Mouse (Mus musculus) bone marrow macrophage, adult 2 months (primary cell): ENCODE results near the gene Hoxd13. TPM values are rescaled to one million over a fixed set of nuclear protein-coding genes. Genes with fewer than 3 reads are reported as not detected.

ENCODE experiments used
- H3K27ac ChIP-seq: 2 replicates; pipeline ENCODE4 v1.5.1; 2012; ENCODE audit warnings: low read depth, low read length; ENCODE audit not compliant: insufficient read depth
- H3K4me1 ChIP-seq: 2 replicates; pipeline ENCODE4 v1.6.1; 2012; ENCODE audit warnings: low read length; ENCODE audit not compliant: control insufficient read depth, insufficient read depth
- H3K4me3 ChIP-seq: 2 replicates; pipeline ENCODE4 v1.5.1; 2012; ENCODE audit warnings: mild to moderate bottlenecking, low read length, moderate library complexity; ENCODE audit not compliant: insufficient read depth
- CTCF ChIP-seq: IDR thresholded peaks from 2 replicates; pipeline ENCODE4 v1.5.1; 2012; ENCODE audit warnings: low read depth, mild to moderate bottlenecking, low read length, moderate library complexity
- POLR2A ChIP-seq: IDR thresholded peaks from 2 replicates; pipeline ENCODE4 v1.6.1; 2012; ENCODE audit warnings: mild to moderate bottlenecking, low read depth, low read length, borderline replicate concordance
- polyA plus RNA-seq: library from polyadenylated mRNA; stranded (reverse); fragments of >200 nt; gene quantifications from 2 replicates; pipeline ENCODE4 v1.2.4, GENCODE M21; 2012; ENCODE audit not compliant: missing spikeins, insufficient read depth, insufficient read length

Gene Hoxd13
- polyA plus RNA-seq, 1 experiment: not detected

DNA sequence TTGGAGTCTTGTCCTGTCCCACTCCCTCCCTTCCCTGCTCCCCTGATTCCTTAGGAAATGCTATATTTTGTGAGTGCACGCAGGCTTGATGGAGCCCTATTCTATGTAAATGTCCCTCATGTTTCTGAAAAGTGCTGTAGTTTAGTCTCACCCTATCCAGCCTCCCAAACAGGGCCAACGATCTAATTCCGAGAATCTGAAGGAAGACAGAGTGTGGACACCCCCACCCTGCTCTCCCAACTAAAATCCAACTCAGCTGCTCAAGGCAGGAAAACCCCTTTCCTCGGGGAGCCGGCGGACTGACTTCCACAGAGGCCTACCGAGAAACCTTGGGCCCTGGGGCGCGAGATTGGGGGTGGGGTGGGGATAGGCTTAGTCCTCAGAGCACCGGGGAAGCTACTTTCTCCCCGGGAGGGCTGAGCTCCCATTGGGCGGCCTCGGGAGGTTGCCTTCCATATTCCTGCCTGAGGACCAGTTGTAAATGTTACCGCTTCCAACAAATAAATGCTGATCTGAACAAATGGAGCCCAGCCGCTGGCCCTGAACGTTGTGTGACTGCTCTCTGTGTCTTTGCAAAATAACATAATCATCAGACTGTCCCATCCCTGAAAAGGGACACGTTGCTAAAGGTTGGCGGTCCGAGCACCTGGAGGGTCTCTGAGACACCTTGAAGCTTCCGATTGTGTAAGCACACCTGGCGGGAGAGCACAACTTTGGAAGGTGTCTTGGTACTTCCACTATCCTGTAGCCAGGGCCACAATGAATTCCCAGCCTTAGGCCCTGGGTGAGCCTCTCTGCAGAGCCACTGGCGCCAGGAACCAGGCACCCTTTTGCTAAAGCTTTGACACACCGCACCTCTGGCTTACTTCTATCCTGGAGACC lies 31.8 kb downstream of the Hoxd13 start:
- H3K4me1 ChIP-seq: no peaks in the 10 kb centered on the region
- no peak overlapping the region for H3K4me3 ChIP-seq
- TF ChIP-seq POLR2A: no peak
- no peak for TF ChIP-seq CTCF
- H3K27ac ChIP-seq: no peak overlapping the region

DNA sequence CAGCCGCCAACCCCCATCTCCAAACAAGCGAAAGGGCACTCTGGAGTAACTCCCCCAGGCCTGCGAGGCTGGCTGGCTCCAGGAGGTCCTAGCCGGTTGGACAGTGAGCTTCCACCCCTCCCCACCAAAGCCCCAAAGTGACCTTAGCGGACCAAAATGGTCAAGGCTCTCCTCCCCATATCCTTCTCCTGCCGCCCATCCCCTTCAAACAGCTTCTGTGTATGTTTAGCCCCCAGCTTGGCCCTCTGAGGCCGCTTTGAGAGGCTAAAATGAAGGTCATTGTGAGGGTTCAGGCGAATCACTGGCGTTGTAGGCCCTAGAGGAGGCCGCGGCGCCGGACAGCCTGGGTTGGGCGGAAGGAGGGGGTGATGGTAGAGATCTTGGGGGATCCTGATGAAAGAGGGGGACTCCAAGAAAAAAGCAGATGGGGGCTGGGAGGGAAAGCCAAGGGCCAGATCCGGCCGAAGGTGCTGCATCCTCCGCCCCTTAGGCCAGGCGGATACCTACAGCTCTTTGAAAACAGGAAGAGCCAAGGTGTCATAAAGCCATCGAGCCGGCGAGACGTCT lies 32.5 kb downstream of the Hoxd13 start:
- Histone ChIP-seq H3K4me3 (no peak overlapping the region), H3K4me1 (no peaks in the 10 kb centered on the region), H3K27ac (no peak overlapping the region)
- TF ChIP-seq POLR2A (no peak), CTCF (no peak)

DNA sequence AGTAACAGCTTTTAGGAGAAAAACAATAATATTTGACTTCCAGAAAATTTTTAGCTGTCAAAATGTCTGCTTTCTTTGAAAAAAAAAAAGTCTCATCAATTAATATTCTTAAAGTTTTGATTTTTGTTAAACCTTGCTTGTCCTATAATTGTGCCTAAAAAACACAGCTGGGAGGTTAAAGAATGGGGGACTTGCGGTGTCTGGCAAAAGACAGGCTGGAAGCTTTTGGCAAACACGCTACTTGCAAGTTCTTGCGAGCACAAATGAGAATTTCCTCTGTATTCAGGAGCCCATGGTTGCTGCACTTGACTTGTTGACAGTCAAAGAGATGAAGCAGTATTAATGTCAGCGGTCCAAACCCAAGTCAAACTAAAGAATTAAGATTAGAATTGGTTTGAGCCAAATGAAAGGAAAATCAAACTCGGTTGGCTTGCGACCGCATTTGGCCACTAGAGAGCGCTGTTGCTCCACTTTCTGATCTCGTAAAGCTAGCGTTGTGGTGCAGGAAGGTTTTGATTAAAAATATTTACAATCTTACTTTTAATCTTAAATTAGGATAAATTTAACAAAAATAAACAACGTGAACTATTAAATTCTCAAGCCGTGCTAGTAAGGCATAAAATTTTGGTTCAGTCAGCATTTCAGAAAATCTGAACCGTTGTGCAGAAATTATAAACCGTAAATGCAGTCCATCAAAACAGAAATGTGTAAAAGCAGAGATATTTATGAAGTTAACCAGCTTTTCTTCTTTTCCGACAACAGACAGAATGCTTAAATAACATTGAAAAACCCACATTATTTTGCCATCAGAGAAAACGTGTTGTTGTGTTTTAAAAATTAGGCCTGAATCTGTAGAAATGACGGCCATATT lies 34.1 kb downstream of the Hoxd13 start:
- H3K4me1 ChIP-seq: no peaks in the 10 kb centered on the region
- TF ChIP-seq CTCF (peak; percentile 92), POLR2A (no peak)
- no peak overlapping the region for H3K27ac ChIP-seq
- no peak overlapping the region for H3K4me3 ChIP-seq

DNA sequence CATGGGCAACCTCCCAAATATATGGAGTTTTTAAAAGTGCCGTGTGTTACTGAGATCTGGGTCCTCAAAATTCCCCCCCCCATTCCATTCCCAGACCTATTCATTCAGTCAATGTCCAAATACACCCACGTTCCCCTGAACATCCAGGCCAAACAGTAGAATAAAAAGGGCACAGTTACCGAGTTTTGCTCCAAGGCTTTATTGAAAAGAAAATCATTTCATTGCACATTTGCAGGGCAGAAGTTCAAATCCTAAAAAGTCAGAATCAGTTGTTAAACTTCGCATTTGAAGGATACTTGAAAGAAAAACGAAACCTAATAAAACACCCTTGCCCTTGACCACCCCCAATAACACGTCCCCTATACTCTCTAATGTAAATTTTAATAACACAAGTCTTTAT lies 34.7 kb downstream of the Hoxd13 start:
- no peaks in the 10 kb centered on the region for H3K4me1 ChIP-seq
- TF ChIP-seq CTCF (no peak), POLR2A (no peak)
- H3K4me3 ChIP-seq: no peak overlapping the region
- no peak overlapping the region for H3K27ac ChIP-seq

DNA sequence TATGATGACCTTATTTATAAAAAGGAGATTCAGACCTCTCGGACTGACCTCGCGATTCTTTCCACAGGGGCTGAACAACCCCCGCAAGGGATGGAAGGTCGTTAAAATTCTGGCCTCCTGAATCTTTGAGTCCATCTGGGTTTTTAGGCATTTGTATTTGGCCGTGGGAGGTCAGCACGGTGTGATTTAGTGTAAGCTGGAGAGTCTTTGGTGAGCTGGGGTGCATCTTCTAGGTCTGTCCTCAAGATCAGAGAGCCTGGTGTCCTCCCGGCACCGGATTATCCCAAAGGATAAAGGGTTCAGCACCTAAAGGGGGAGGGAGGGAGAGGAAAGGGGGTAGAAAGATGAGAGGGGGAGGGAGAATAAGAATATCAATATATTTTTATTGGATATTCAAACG lies 35.2 kb downstream of the Hoxd13 start:
- Histone ChIP-seq H3K27ac (no peak overlapping the region), H3K4me3 (no peak overlapping the region), H3K4me1 (no peaks in the 10 kb centered on the region)
- TF ChIP-seq POLR2A: no peak

DNA sequence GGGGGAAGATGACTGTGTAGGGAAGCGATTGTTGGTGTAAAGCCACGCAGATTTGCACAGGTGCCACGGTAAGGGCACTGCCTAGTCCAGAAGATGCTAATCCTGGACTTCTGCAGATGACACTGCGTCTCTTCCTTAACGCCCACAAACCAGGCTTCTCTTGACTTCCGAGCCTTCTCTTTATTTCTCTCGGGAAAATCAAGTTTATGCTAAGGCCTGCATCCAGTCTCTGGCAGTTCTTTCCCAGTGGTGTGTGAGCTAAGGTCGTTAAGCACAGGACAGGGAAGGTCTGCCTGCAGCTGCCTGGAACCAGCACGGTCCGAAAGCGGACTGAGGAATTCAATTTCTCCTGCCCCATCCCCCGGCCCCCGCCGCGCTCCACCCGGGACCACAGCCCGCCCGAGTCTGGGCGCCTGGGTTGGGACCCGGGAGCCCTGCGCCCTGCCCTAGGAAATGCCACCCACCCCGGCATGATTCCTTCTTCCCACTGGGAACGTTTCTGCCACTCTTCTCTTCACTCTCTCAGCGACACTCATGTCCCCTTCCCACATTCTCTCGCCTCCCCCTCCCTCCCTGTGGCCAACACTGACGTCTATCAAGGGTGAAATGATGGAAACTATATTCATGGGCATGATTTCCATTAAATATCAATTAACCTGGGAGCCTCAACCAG lies 35.7 kb downstream of the Hoxd13 start:
- Histone ChIP-seq H3K27ac (no peak overlapping the region), H3K4me1 (no peaks in the 10 kb centered on the region), H3K4me3 (no peak overlapping the region)
- TF ChIP-seq POLR2A (no peak), CTCF (no peak)

DNA sequence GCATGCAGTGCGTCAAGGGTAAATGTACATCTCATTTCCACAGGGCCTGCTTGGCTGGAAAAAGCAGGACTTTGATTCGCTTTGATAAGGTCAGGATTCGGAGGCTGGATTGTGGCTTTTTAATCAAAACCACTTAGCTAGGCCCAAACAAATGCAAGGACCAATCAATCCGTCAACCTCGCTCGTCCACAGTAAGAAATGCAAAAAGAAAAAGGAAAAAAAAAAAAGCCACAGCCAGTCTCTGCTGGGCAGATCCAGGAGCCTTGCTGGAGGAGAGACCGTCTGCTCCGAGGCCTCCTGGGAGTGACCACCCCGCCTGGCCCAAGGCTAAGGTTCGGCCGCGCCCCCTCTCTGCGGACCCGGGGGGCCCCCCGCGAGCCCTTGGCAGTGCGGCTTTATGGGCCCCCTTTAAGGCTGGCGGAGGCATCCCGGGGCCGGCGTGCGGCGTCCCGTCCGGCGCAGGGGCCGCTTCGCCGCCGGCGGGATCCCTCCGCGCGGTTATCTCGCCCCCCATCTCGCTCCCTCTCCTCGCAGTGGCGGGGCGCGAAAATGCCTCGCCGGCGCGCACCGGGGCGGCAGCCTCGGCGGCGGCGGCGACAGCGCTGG lies 36.4 kb downstream of the Hoxd13 start, which contains the start of gene Hoxd8:
Gene Hoxd8, plus strand, starts transcription at position 223 of the 606 bp plus-strand sequence.
- peak within 1 kb of the TSS; percentile 30 for H3K4me3 ChIP-seq
- TF ChIP-seq POLR2A: no peak
- no peak for TF ChIP-seq CTCF
- no peaks in the 10 kb centered on the region for H3K4me1 ChIP-seq
- no peak within 1 kb of the TSS for H3K27ac ChIP-seq

DNA sequence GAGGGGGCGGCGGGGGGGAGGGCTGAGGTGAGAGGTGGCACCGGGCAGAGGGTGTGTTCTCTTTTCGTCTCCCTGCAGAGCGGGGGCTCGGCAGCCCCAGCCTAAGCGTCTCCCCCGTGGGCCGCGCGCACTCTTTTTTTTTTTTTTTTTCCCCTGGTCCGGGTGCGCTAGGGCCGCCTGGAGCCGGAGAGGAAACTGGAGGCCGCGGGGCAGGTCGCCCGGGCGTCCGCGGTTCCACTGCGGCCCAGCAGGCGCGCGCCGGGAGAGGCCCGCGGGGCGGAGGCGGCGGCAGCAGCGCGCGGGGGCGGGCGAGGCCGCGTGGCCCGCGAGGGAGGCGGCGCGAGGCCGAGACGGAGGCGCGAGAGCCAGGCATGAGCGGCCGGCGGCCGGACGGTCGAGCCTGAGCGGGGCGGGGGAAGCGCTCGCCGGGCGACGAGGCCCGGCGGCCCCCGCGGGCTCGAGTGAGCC lies 36.9 kb downstream of the Hoxd13 start:
- Histone ChIP-seq H3K4me3 (peak overlapping the region; percentile 30), H3K4me1 (no peaks in the 10 kb centered on the region), H3K27ac (no peak overlapping the region)
- no peak for TF ChIP-seq POLR2A
- no peak for TF ChIP-seq CTCF
